Mouse (Mus musculus) midbrain, embryonic 11.5 days (tissue): ENCODE data around the gene Asb6. TPM values are rescaled to one million over a fixed set of nuclear protein-coding genes. Genes with fewer than 3 reads are reported as not detected.

Source experiments
- ATAC-seq: fragments of 200-750 bp; cut with Nextera tagmentation; 2 replicates; pipeline ENCODE4 v1.8.0; 2017; ENCODE audit warnings: moderate TSS enrichment, moderate library complexity; ENCODE audit not compliant: low FRiP score
- DNase-seq: peaks from one replicate; pipeline ENCODE4 v3.0.0; 2015; ENCODE audit warnings: low spot score; ENCODE audit errors: missing footprints
- H3K27ac ChIP-seq: fragments of 300-500 bp; sonication (generic); 2 replicates; pipeline ENCODE4 v1.5.1; 2014; ENCODE audit warnings: low read depth, low read length
- H3K27me3 ChIP-seq: fragments of 300-500 bp; sonication (generic); 2 replicates; pipeline ENCODE4 v1.6.1; 2014; ENCODE audit warnings: mild to moderate bottlenecking, low read length, moderate library complexity, mixed read lengths; ENCODE audit not compliant: control insufficient read depth, insufficient read depth
- H3K36me3 ChIP-seq: fragments of 300-500 bp; sonication (generic); 2 replicates; pipeline ENCODE4 v1.6.1; 2014; ENCODE audit warnings: mild to moderate bottlenecking, low read length, moderate library complexity, mixed read lengths; ENCODE audit not compliant: control insufficient read depth, insufficient read depth
- H3K4me1 ChIP-seq: fragments of 300-500 bp; sonication (generic); 2 replicates; pipeline ENCODE4 v1.6.1; 2014; ENCODE audit warnings: low read length; ENCODE audit not compliant: control insufficient read depth, insufficient read depth
- H3K4me2 ChIP-seq: fragments of 300-500 bp; sonication (generic); 2 replicates; pipeline ENCODE4 v1.6.1; 2014; ENCODE audit warnings: mild to moderate bottlenecking, moderate library complexity
- H3K4me3 ChIP-seq: fragments of 300-500 bp; sonication (generic); 2 replicates; pipeline ENCODE4 v1.5.1; 2014; ENCODE audit warnings: low read depth, low read length
- H3K9ac ChIP-seq: fragments of 300-500 bp; sonication (generic); 2 replicates; pipeline ENCODE4 v1.6.1; 2014; ENCODE audit warnings: low read length
- H3K9me3 ChIP-seq: fragments of 300-500 bp; sonication (generic); 2 replicates; pipeline ENCODE4 v1.6.1; 2016; ENCODE audit warnings: low read length; ENCODE audit not compliant: control insufficient read depth
- WGBS: fragments of 180-500 bp; shearing (Covaris S2); extraction: QIAGEN DNeasy Blood & Tissue Kit; methylation state at CpG from one replicate; pipeline ENCODE4 v1.1.7; 2014; 5-methylcytosine and 5-hydroxymethylcytosine counted together
- polyA plus RNA-seq: library from polyadenylated mRNA; unstranded; fragments of >200 nt; fragmentation: Nextera tagmentation; extraction: Ambion mirVana; gene quantifications from 2 replicates; pipeline ENCODE4 v1.2.1, GENCODE M21; 2014

Asb6 gene
- polyA plus RNA-seq, 1 experiment from 2014 or later: 31.0 TPM

DNA sequence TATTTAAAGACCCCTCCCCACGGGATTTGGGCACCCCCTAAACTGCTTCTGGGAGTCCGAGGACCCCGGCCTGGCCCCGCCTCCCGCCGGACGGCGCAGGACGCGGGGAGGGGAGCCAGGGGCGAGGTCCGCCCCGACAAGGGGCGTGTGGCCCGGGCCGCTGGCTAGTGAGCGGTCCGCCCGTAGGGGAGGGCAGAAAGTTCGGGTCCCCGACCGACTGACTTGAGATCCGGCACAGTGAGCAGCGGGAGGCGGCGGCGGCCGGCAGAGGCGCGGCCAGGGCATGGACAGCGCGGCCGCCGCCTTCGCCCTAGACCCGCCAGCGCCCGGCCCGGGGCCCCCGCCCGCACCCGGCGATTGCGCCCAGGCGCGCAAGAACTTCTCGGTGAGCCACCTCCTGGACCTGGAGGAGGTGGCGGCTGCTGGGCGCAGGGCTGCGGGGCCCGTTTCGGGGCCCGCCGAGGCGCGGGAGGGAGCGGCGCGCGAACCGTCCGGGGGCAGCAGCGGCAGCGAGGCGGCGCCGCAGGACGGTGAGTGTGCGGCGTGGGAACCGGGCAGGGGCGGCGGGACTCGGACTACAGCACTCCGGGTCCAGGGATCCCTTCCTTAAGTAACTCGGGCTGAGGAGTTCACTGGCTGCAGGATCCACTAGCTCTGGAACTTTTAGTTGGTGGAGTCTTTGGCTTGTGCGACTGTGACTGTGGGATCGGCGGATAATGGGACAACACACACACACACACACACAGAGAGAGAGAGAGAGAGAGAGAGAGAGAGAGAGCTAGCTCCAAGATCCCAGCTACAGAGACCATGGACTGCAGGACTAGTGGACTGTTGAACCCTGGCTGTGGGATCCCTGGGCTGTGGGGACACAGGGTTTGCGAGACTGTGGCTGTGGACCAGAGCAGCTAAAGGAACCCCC is 15.3 kb upstream of the Asb6 start:
- Histone ChIP-seq H3K27ac (no peak overlapping the region), H3K4me2 (peak overlapping the region; percentile 72), H3K9me3 (no peaks in the 10 kb centered on the region), H3K9ac (peak overlapping the region; percentile 66), H3K4me1 (0 out of 2 replicates have a peak, but pooled peaks cover 2% of the 10 kb centered on the region), H3K36me3 (no peaks in the 10 kb centered on the region), H3K4me3 (peak overlapping the region; percentile 43), H3K27me3 (peaks cover 16% of the 10 kb centered on the region)
- ATAC-seq: no peak
- peak; percentile 95 for DNase-seq
- 1% methylated on average over 67 of the region's 80 CpGs for WGBS

DNA sequence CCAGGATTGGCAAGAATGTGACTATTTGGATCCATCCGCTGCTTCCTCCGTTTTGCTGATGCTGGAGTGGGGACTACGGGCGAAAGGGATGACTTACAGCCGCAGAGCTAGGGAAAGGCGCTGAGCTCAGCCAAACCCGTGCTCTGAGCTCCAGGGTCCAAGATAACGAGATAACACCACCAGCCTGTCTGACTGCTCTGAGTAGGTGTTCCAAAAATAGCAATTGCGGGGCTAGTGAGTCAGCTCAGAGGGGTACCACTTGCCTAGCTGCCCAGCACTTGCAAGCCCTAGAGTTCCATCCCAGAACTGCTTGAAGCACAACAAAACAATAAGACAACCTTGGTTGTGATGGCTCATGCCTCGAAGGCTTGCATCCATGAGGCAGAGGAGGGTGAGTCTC is 12.5 kb upstream of the Asb6 start:
- 64% methylated on average over 10 of the region's 10 CpGs for WGBS
- no peak overlapping the region for H3K9ac ChIP-seq
- H3K4me1 ChIP-seq: 0 out of 2 replicates have a peak, but pooled peaks cover 2% of the 10 kb centered on the region
- no peak overlapping the region for H3K27ac ChIP-seq
- ATAC-seq (no peak), DNase-seq (no peak)
- no peak overlapping the region for H3K4me3 ChIP-seq
- H3K27me3 ChIP-seq: peaks cover 16% of the 10 kb centered on the region
- no peak overlapping the region for H3K4me2 ChIP-seq
- H3K36me3 ChIP-seq: no peaks in the 10 kb centered on the region
- no peaks in the 10 kb centered on the region for H3K9me3 ChIP-seq

DNA sequence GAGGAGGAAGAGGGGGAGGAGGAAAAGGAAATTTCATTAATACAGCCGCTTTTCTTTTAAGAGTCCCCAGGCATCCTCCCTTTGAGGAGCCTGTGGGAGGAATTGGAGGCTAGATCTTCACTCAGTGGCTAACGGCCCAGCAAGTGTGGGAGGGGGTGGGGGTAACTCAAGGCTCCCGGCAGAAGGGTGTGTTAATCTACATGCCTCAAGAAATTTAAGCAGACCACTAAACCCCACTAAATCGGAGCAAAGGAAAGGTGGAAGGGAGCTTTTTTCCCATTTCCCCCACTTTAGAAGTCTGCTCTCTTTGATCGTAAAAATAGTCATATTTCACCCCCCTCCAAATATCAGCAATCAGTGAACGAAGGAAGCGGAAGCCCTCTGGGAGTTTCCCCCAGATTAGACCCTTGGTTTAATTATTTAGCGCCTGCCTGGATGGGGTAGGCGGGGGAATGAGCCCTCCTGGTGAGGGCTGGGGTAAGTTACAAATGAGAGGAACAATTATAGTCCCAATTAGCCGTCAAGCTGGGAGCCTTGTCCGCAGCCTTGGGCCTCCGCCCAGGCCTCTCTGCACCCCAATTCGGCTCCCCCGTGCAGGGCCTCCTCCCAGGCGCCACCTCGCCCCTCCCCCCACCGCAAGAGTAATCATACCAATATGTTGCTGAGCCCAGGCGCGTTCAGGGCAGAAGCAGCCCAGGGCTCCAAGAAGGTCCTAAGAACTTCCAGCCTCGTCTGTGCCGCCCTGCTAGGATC is 6.3 kb upstream of the Asb6 start:
- no peak overlapping the region for H3K4me2 ChIP-seq
- WGBS: 16% methylated on average over 21 of the region's 21 CpGs
- no peak overlapping the region for H3K4me3 ChIP-seq
- no peaks in the 10 kb centered on the region for H3K4me1 ChIP-seq
- H3K36me3 ChIP-seq: no peaks in the 10 kb centered on the region
- no peaks in the 10 kb centered on the region for H3K27me3 ChIP-seq
- no peaks in the 10 kb centered on the region for H3K9me3 ChIP-seq
- H3K27ac ChIP-seq: no peak overlapping the region
- H3K9ac ChIP-seq: no peak overlapping the region
- no peak for DNase-seq
- ATAC-seq: no peak

DNA sequence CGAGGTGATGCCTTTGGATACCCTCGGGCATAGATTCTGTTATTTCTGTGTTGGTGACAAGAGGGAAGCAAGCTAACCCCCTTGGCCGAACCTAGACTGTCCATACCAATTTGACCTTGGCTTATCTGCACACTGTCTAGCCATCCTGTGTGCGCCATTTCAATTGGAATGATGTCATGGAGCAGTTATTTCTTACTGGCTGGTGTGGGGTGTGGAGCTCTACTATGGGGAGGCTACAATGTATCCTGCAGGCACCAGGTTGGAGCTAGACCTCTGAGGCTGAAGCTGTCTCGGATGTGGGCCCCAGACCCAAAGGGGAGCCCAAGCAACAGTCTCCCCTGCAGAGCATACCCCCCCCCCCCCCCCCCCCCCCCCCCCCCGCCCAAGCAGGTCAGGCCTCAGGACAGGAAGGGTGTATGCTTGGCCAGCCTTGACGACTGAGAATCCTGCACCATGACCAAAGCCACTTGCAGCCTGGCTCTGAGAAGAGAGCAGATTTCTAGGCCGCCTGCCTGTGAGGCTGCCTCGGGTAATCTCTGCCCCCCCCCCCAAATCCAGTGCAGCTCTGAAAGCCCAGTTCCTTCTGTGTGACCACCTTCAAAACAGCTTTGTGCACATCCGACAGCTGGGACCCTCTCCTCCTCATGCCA is 4.4 kb upstream of the Asb6 start, which contains the start of gene Prrx2:
Gene Prrx2 (plus strand): TSS at position 600 of the 650 bp plus-strand sequence.
- Histone ChIP-seq H3K36me3 (no peaks in the 10 kb centered on the region), H3K4me2 (no peak within 1 kb of the TSS), H3K9ac (no peak within 1 kb of the TSS), H3K27ac (no peak within 1 kb of the TSS), H3K27me3 (no peaks in the 10 kb centered on the region), H3K9me3 (no peaks in the 10 kb centered on the region), H3K4me1 (no peaks in the 10 kb centered on the region), H3K4me3 (no peak within 1 kb of the TSS)
- DNase-seq (no peak), ATAC-seq (no peak)
- WGBS: 75% methylated on average over 8 of the region's 10 CpGs

DNA sequence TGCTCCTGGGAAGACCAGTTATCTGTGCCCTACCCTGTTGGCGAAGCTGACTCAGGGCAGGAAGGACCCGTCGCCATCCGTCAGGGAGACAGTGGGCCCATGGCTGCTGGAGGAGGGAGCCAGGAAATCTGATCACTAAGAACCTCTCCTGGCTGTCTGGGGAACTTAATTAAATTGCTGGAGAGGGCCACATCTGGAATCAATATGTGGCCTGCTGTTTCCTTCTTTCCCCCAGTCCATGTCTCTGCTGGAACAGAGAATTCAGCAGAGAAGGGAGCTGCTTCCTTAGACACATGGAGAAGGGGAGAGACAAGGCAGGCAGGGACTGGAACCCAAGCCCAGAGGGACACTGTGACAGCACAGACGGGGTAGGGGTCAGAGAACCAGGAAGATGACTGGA is 3.5 kb upstream of the Asb6 start:
- ATAC-seq: no peak
- Histone ChIP-seq H3K9ac (no peak overlapping the region), H3K4me3 (no peak overlapping the region), H3K27ac (no peak overlapping the region), H3K27me3 (no peaks in the 10 kb centered on the region), H3K36me3 (no peaks in the 10 kb centered on the region), H3K4me2 (no peak overlapping the region), H3K4me1 (no peaks in the 10 kb centered on the region), H3K9me3 (no peaks in the 10 kb centered on the region)
- WGBS: 73% methylated on average over 5 of the region's 5 CpGs
- DNase-seq: no peak

DNA sequence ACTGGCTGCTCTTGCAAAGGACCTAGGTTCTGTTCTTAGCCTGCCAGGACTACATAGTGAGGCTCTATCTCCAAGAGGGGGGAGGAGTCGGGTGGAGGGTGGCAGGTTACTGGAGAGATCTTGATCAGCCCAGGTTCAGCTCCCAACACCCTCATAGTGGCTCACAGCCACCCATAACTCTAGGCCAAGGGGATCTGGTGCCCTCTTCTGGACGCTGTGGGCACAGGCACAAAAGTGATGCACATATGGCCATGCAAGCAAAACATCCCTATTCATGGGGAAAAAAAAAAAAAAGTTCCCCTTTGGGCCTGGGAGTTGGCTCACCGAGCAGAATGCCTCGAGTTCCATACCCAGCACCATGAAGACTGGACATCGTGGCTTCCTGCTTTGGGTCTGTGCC is 818 bp downstream of the Asb6 start:
- Histone ChIP-seq H3K9ac (no peak overlapping the region), H3K4me1 (peaks cover 9% of the 10 kb centered on the region), H3K27ac (no peak overlapping the region), H3K4me2 (no peak overlapping the region), H3K36me3 (peaks cover 8% of the 10 kb centered on the region), H3K9me3 (no peaks in the 10 kb centered on the region), H3K4me3 (no peak overlapping the region), H3K27me3 (no peaks in the 10 kb centered on the region)
- DNase-seq (peak; percentile 90), ATAC-seq (no peak)
- 36% methylated on average over 5 of the region's 5 CpGs for WGBS

DNA sequence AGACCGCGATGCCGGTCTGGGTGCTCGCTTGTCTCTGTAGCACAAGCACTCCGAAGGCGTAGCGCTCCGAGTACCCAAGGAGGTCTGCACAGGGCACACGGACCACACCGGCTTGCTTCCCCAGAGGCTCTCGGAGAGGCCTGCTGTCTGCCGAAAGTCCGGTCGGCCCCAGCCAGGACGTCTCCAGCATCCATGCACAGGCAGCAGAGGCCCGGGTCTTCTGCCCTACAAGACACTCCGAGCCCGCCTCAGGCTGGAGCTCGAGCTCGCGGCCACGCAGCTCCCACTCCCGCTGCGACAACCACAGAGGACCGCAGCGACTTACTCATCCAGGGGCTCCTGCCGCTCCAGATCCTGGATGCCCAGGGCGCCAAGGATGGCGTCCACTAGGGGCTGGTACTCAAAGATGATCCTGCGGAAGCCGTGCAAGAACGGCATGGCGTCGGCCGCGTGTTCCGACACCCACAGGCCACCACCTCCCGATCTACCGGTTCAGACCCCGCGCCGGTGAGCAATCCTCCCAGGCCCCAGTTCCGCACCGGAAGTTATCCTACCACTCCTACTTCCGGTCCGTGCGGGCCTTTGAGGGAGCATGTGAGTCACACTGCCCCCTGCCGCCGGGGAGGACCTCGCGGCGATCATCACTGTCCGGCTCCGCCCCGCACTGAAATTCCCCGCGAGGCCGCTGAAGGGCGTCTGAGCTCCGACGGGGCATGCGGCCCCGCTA is 2.2 kb downstream of the Asb6 start:
- ATAC-seq (peak; percentile 90), DNase-seq (peak; percentile 100)
- Histone ChIP-seq H3K4me2 (peak overlapping the region; percentile 97), H3K4me1 (peaks cover 9% of the 10 kb centered on the region), H3K9me3 (no peaks in the 10 kb centered on the region), H3K27ac (peak overlapping the region; percentile 27), H3K9ac (peak overlapping the region; percentile 91), H3K27me3 (no peaks in the 10 kb centered on the region), H3K36me3 (peaks cover 20% of the 10 kb centered on the region), H3K4me3 (peak overlapping the region; percentile 98)
- under 1% methylated on average over 63 of the region's 63 CpGs for WGBS

DNA sequence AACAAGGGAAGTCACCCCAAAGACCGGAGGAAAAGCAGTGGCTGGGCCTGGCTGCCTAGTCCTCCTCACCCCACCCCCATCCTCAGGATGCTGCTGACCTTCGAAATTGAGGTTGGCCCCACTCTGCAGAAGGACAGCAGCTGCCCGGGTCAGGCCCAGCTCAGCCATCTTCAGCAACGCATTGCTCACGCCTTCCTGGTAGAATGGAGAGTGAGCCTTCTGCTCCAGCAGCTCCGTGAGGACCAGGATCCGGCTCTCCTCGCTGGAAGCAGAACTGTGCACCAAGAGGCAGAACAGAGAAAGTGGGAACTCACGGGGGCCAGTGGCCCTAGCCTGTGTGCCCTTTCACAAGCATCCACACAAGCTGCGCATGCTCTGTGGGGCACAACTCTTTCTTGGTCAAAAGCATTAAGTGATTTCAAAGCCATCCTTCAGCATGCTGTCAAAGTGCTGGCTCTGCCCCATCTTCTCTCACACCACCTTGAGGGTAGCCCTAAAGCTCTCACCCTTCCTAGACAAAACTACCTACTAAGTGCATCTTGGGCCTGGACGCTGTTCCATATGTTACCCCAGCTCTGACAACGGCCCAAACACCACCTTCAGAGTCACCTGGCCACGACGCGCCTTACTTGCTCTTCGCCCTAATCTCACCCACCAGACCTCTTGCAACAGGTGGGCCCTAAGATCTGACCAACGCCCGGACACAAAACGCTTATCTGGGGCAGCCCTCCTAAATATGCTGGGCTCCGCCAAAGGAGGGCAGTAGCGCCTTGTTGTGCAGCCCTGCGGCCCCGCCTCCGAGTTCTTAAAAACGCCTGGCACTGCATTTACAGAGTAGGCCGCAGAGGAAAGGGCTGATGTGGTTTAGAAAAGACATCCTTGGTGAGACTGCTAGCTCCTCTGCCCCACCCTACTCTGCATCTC is 3.0 kb downstream of the Asb6 start:
- 36% methylated on average over 26 of the region's 26 CpGs for WGBS
- H3K27me3 ChIP-seq: no peaks in the 10 kb centered on the region
- peaks cover 26% of the 10 kb centered on the region for H3K36me3 ChIP-seq
- peak overlapping the region; percentile 97 for H3K4me2 ChIP-seq
- ATAC-seq (no peak), DNase-seq (no peak)
- peak overlapping the region; percentile 27 for H3K27ac ChIP-seq
- no peaks in the 10 kb centered on the region for H3K9me3 ChIP-seq
- H3K4me1 ChIP-seq: peaks cover 9% of the 10 kb centered on the region
- peak overlapping the region; percentile 98 for H3K4me3 ChIP-seq
- peak overlapping the region; percentile 91 for H3K9ac ChIP-seq
